Mouse (Mus musculus) spleen, adult 2 months (tissue): ENCODE results near the gene Sh3bp5. TPM values are rescaled to one million over a fixed set of nuclear protein-coding genes. Genes with fewer than 3 reads are reported as not detected.
A peak's percentile ranks its signal among the peaks of the same experiment; 100 is the strongest.

Source experiments
- DNase-seq, 2 experiments: peaks; one replicate each; pipeline versions ENCODE4 v3.0.0 to v3.0.0-alpha.2; 2012 to 2021; ENCODE audit warnings: low spot score in 2 of 2, low read depth in 1 of 2
- H3K27ac ChIP-seq: fragments of 200-500 bp; 2 replicates; pipeline ENCODE4 v1.5.1; 2012; ENCODE audit warnings: low read length, inconsistent platforms; ENCODE audit not compliant: insufficient read depth
- H3K27me3 ChIP-seq: fragments of 200-500 bp; 2 replicates; pipeline ENCODE4 v1.6.1; 2012; ENCODE audit warnings: mild to moderate bottlenecking, moderate library complexity, low read length, inconsistent platforms; ENCODE audit not compliant: control insufficient read depth, insufficient read depth
- H3K36me3 ChIP-seq: fragments of 200-500 bp; 2 replicates; pipeline ENCODE4 v1.6.1; 2012; ENCODE audit warnings: mild to moderate bottlenecking, low read length, inconsistent platforms; ENCODE audit not compliant: control insufficient read depth, insufficient read depth
- H3K4me1 ChIP-seq: fragments of 200-500 bp; 2 replicates; pipeline ENCODE4 v1.6.1; 2011; ENCODE audit warnings: inconsistent platforms; ENCODE audit not compliant: control insufficient read depth, insufficient read depth, insufficient read length
- H3K4me3 ChIP-seq: fragments of 200-500 bp; 2 replicates; pipeline ENCODE4 v1.5.1; 2011; ENCODE audit warnings: mild to moderate bottlenecking, inconsistent platforms; ENCODE audit not compliant: insufficient read depth, insufficient read length; ENCODE audit errors: extremely low read depth
- CTCF ChIP-seq: fragments of 200-500 bp; IDR thresholded peaks from 2 replicates; pipeline ENCODE4 v1.5.1; 2011; ENCODE audit warnings: mild to moderate bottlenecking, inconsistent platforms; ENCODE audit not compliant: insufficient read depth, insufficient read length, insufficient replicate concordance; ENCODE audit errors: extremely low read depth
- POLR2A ChIP-seq: fragments of 200-500 bp; IDR thresholded peaks from 2 replicates; pipeline ENCODE4 v1.6.1; 2011; ENCODE audit warnings: low read depth, low read length, inconsistent platforms
- WGBS: fragments of 180-500 bp; shearing (Covaris S2); methylation state at CpG from one replicate; pipeline ENCODE4 v1.1.7; 2018; 5-methylcytosine and 5-hydroxymethylcytosine counted together
- polyA plus RNA-seq: library from polyadenylated mRNA; depleted of rRNA; stranded (reverse); fragments of >200 nt; gene quantifications from 2 replicates; pipeline ENCODE4 v1.2.3, GENCODE M21; 2012; rRNA removed

Gene Sh3bp5
- polyA plus RNA-seq, 1 experiment: 36.0 TPM

GRCm38 (mm10) chr14:31323189-31323588 lies 112.7 kb downstream of the Sh3bp5 start:
- TF ChIP-seq POLR2A (no peak), CTCF (no peak)
- no peaks in the 10 kb centered on the region for H3K36me3 ChIP-seq
- 48% methylated on average over 4 of the region's 4 CpGs for WGBS
- H3K4me1 ChIP-seq: peaks cover 3% of the 10 kb centered on the region; the same call in 1 of the 2 replicates
- H3K4me3 ChIP-seq: peak overlapping the region; percentile 32; the same call in 1 of the 2 replicates
- DNase-seq: no peak
- H3K27ac ChIP-seq: peak overlapping the region; percentile 24; the same call in 1 of the 2 replicates
- no peaks in the 10 kb centered on the region for H3K27me3 ChIP-seq

- TF ChIP-seq CTCF: no peak
- no peak for TF ChIP-seq POLR2A
- no peaks in the 10 kb centered on the region for H3K27me3 ChIP-seq
- H3K27ac ChIP-seq: no peak overlapping the region
- 81% methylated on average over 3 of the region's 3 CpGs for WGBS
- H3K36me3 ChIP-seq: no peaks in the 10 kb centered on the region
- no peak for DNase-seq
- H3K4me3 ChIP-seq: no peak overlapping the region
- H3K4me1 ChIP-seq: peaks cover 3% of the 10 kb centered on the region; the same call in 1 of the 2 replicates
Measured at GRCm38 (mm10) chr14:31322191-31322590, 113.7 kb downstream of the Sh3bp5 start.

GRCm38 (mm10) chr14:31321181-31321580 lies 114.7 kb downstream of the Sh3bp5 start:
- 92% methylated on average over 11 of the region's 11 CpGs for WGBS
- no peak for DNase-seq
- TF ChIP-seq CTCF (no peak), POLR2A (no peak)
- H3K4me1 ChIP-seq: peaks cover 3% of the 10 kb centered on the region; the same call in 1 of the 2 replicates
- no peaks in the 10 kb centered on the region for H3K36me3 ChIP-seq
- no peak overlapping the region for H3K4me3 ChIP-seq
- H3K27ac ChIP-seq: no peak overlapping the region
- no peaks in the 10 kb centered on the region for H3K27me3 ChIP-seq

- H3K27ac ChIP-seq: no peak overlapping the region
Measured at GRCm38 (mm10) chr14:31319546-31319945, 116.3 kb downstream of the Sh3bp5 start.

GRCm38 (mm10) chr14:31317754-31318153 lies 118.1 kb downstream of the Sh3bp5 start:
- DNase-seq: no peak
- 83% methylated on average over 3 of the region's 3 CpGs for WGBS
- no peak overlapping the region for H3K27ac ChIP-seq
- H3K4me3 ChIP-seq: no peak overlapping the region
- no peak for TF ChIP-seq POLR2A
- H3K27me3 ChIP-seq: no peaks in the 10 kb centered on the region
- H3K36me3 ChIP-seq: no peaks in the 10 kb centered on the region
- peaks cover 11% of the 10 kb centered on the region; the same call in 1 of the 2 replicates for H3K4me1 ChIP-seq

More at GRCm38 (mm10) chr14:31319546-31319945, 116.3 kb downstream of the Sh3bp5 start:
- peaks cover 3% of the 10 kb centered on the region; the same call in 1 of the 2 replicates for H3K4me1 ChIP-seq
- H3K27me3 ChIP-seq: no peaks in the 10 kb centered on the region
- DNase-seq: no peak
- TF ChIP-seq POLR2A (no peak), CTCF (no peak)
- no peak overlapping the region for H3K4me3 ChIP-seq
- H3K36me3 ChIP-seq: no peaks in the 10 kb centered on the region
- WGBS: 87% methylated on average over 10 of the region's 10 CpGs

GRCm38 (mm10) chr14:31316613-31317012 lies 119.3 kb downstream of the Sh3bp5 start:
- TF ChIP-seq POLR2A (no peak), CTCF (no peak)
- Histone ChIP-seq H3K27ac (no peak overlapping the region), H3K4me1 (peaks cover 17% of the 10 kb centered on the region; the same call in 1 of the 2 replicates), H3K4me3 (no peak overlapping the region), H3K27me3 (no peaks in the 10 kb centered on the region), H3K36me3 (no peaks in the 10 kb centered on the region)
- no peak for DNase-seq
- 89% methylated on average over 12 of the region's 12 CpGs for WGBS

- TF ChIP-seq CTCF (no peak), POLR2A (no peak)
- DNase-seq: no peak
- Histone ChIP-seq H3K27me3 (no peaks in the 10 kb centered on the region), H3K4me3 (no peak overlapping the region), H3K4me1 (peaks cover 19% of the 10 kb centered on the region; the same call in 1 of the 2 replicates), H3K27ac (no peak overlapping the region), H3K36me3 (no peaks in the 10 kb centered on the region)
- 9% methylated on average over 3 of the region's 3 CpGs for WGBS
Measured at GRCm38 (mm10) chr14:31313192-31313591, 122.7 kb downstream of the Sh3bp5 start.

Other genes with a start within 250 kb of the Sh3bp5 start
- gene Tnnc1, start 227.8 kb downstream of the Sh3bp5 start, polyA plus RNA-seq: 0.18 and 0.62 TPM in 2 replicates
- 257 and 263 TPM in 2 replicates for gene Nisch, start 219.1 kb downstream of the Sh3bp5 start, polyA plus RNA-seq
- gene Sema3g, start 218.2 kb downstream of the Sh3bp5 start, polyA plus RNA-seq: 4.0 and 4.3 TPM in 2 replicates
- gene Phf7, start 184.8 kb downstream of the Sh3bp5 start, polyA plus RNA-seq: 4.9 and 6.3 TPM in 2 replicates
- 31.8 and 40.6 TPM in 2 replicates for gene Bap1, start 184.6 kb downstream of the Sh3bp5 start, polyA plus RNA-seq
- gene Dnah1, start 112.2 kb downstream of the Sh3bp5 start, polyA plus RNA-seq: 0.29 and 0.30 TPM in 2 replicates
- gene Capn7, start 99.4 kb downstream of the Sh3bp5 start, polyA plus RNA-seq: 7.8 and 9.0 TPM in 2 replicates
- gene Eaf1, start 58.3 kb upstream of the Sh3bp5 start, polyA plus RNA-seq: 28.8 and 30.8 TPM in 2 replicates
- gene Mettl6, start 59.0 kb upstream of the Sh3bp5 start, polyA plus RNA-seq: 5.8 and 7.1 TPM in 2 replicates
- 13.7 and 13.9 TPM in 2 replicates for gene Colq, start 155.3 kb upstream of the Sh3bp5 start, polyA plus RNA-seq
- 0.32 TPM in 1 of 2 replicates, not detected in the other for gene Gm49387, start 204.8 kb upstream of the Sh3bp5 start, polyA plus RNA-seq
- gene Btd, start 204.9 kb upstream of the Sh3bp5 start, polyA plus RNA-seq: 16.8 and 19.0 TPM in 2 replicates
- 4.5 and 6.1 TPM in 2 replicates for gene Hacl1, start 205.2 kb upstream of the Sh3bp5 start, polyA plus RNA-seq